Mouse (Mus musculus) limb, embryonic 10.5 days (tissue): ENCODE measurements around the gene Gsto1. TPM values are rescaled to one million over a fixed set of nuclear protein-coding genes. Genes with fewer than 3 reads are reported as not detected.

Source experiments
- DNase-seq: peaks from one replicate; pipeline ENCODE4 v3.0.0-alpha.2; 2017; ENCODE audit warnings: low spot score
- H3K27ac ChIP-seq: fragments of 300-500 bp; sonication (generic); 2 replicates; pipeline ENCODE4 v1.5.1; 2016; ENCODE audit warnings: mild to moderate bottlenecking
- H3K27me3 ChIP-seq: fragments of 300-500 bp; sonication (generic); 2 replicates; pipeline ENCODE4 v1.6.1; 2016; ENCODE audit warnings: low read depth, mild to moderate bottlenecking; ENCODE audit not compliant: poor library complexity, severe bottlenecking
- H3K36me3 ChIP-seq: fragments of 300-500 bp; sonication (generic); 2 replicates; pipeline ENCODE4 v1.6.1; 2016; ENCODE audit warnings: mild to moderate bottlenecking, moderate library complexity
- H3K4me1 ChIP-seq: fragments of 300-500 bp; sonication (generic); 2 replicates; pipeline ENCODE4 v1.6.1; 2016
- H3K4me3 ChIP-seq: fragments of 300-500 bp; sonication (generic); 2 replicates; pipeline ENCODE4 v1.5.1; 2016; ENCODE audit warnings: mild to moderate bottlenecking, moderate library complexity
- H3K9me3 ChIP-seq: fragments of 300-500 bp; sonication (generic); replicated peaks from 2 replicates; pipeline ENCODE4 v1.6.1; 2016; ENCODE audit warnings: mild to moderate bottlenecking
- WGBS: fragments of 180-500 bp; shearing (Covaris S2); methylation state at CpG from one replicate; pipeline ENCODE4 v1.1.7; 2016; 5-methylcytosine and 5-hydroxymethylcytosine counted together
- polyA plus RNA-seq: library from polyadenylated mRNA; unstranded; fragments of >200 nt; fragmentation: Nextera tagmentation; extraction: Ambion mirVana; gene quantifications from 2 replicates; pipeline ENCODE4 v1.2.1, GENCODE M21; 2016

The Gsto1 gene
- polyA plus RNA-seq, 1 experiment from 2014 or later, result 241 TPM

GRCm38 (mm10) chr19:47864721-47865120, 10.0 kb downstream of the Gsto1 start:
- H3K9me3 ChIP-seq, result no peaks in the 10 kb centered on the region
- no peak for DNase-seq
- H3K27ac ChIP-seq, result peak overlapping the region; percentile 98
- H3K4me3 ChIP-seq, result peak overlapping the region; percentile 77
- 82% methylated on average over 7 of the region's 7 CpGs for WGBS
- H3K4me1 ChIP-seq, result peaks cover 22% of the 10 kb centered on the region
- H3K27me3 ChIP-seq, result no peaks in the 10 kb centered on the region
- peaks cover 48% of the 10 kb centered on the region for H3K36me3 ChIP-seq

- H3K4me3 ChIP-seq, result peak within 1 kb of the TSS; percentile 77
- WGBS, result under 1% methylated on average over 49 of the region's 49 CpGs
- peaks cover 41% of the 10 kb centered on the region for H3K36me3 ChIP-seq
- DNase-seq, result peak; percentile 96
- peak within 1 kb of the TSS; percentile 98 for H3K27ac ChIP-seq
- no peaks in the 10 kb centered on the region for H3K9me3 ChIP-seq
- peaks cover 27% of the 10 kb centered on the region for H3K4me1 ChIP-seq
- no peaks in the 10 kb centered on the region for H3K27me3 ChIP-seq
These were observed 10.7 kb downstream of the Gsto1 start, which contains the start of gene Gsto2 for GRCm38 (mm10) chr19:47865353-47865947. TSS of gene Gsto2 (plus strand) at chr19:47865534.

- no peaks in the 10 kb centered on the region for H3K9me3 ChIP-seq
- DNase-seq, result no peak
- H3K27ac ChIP-seq, result no peak overlapping the region
- H3K4me3 ChIP-seq, result no peak overlapping the region
- H3K4me1 ChIP-seq, result peaks cover 27% of the 10 kb centered on the region
- no peaks in the 10 kb centered on the region for H3K27me3 ChIP-seq
- peaks cover 20% of the 10 kb centered on the region for H3K36me3 ChIP-seq
- WGBS, result 76% methylated on average over 4 of the region's 4 CpGs
These were observed 12.9 kb downstream of the Gsto1 start for GRCm38 (mm10) chr19:47867628-47868175.

GRCm38 (mm10) chr19:47868951-47869350, 14.2 kb downstream of the Gsto1 start:
- H3K36me3 ChIP-seq, result peaks cover 9% of the 10 kb centered on the region
- no peaks in the 10 kb centered on the region for H3K9me3 ChIP-seq
- H3K27me3 ChIP-seq, result no peaks in the 10 kb centered on the region
- DNase-seq, result no peak
- no peak overlapping the region for H3K4me3 ChIP-seq
- 62% methylated on average over 4 of the region's 4 CpGs for WGBS
- peak overlapping the region; percentile 56; the same call in 1 of the 2 replicates for H3K27ac ChIP-seq
- H3K4me1 ChIP-seq, result peaks cover 27% of the 10 kb centered on the region

GRCm38 (mm10) chr19:47869516-47869915, 14.7 kb downstream of the Gsto1 start:
- WGBS, result 69% methylated on average over 3 of the region's 3 CpGs
- peak overlapping the region; percentile 56; the same call in 1 of the 2 replicates for H3K27ac ChIP-seq

GRCm38 (mm10) chr19:47870102-47870666, 15.4 kb downstream of the Gsto1 start:
- 84% methylated on average over 7 of the region's 7 CpGs for WGBS
- Histone ChIP-seq H3K36me3 (no peaks in the 10 kb centered on the region), H3K9me3 (no peaks in the 10 kb centered on the region), H3K27ac (peak overlapping the region; percentile 56; the same call in 1 of the 2 replicates), H3K4me1 (peaks cover 21% of the 10 kb centered on the region), H3K27me3 (no peaks in the 10 kb centered on the region), H3K4me3 (no peak overlapping the region)
- DNase-seq, result no peak

More at GRCm38 (mm10) chr19:47869516-47869915, 14.7 kb downstream of the Gsto1 start:
- no peaks in the 10 kb centered on the region for H3K27me3 ChIP-seq
- peaks cover 27% of the 10 kb centered on the region for H3K4me1 ChIP-seq
- peaks cover 3% of the 10 kb centered on the region for H3K36me3 ChIP-seq
- no peak overlapping the region for H3K4me3 ChIP-seq
- no peaks in the 10 kb centered on the region for H3K9me3 ChIP-seq
- no peak for DNase-seq

GRCm38 (mm10) chr19:47871515-47871914, 16.7 kb downstream of the Gsto1 start:
- H3K27me3 ChIP-seq, result no peaks in the 10 kb centered on the region
- H3K4me3 ChIP-seq, result no peak overlapping the region
- DNase-seq, result no peak
- H3K4me1 ChIP-seq, result peaks cover 20% of the 10 kb centered on the region
- no peaks in the 10 kb centered on the region for H3K9me3 ChIP-seq
- H3K36me3 ChIP-seq, result no peaks in the 10 kb centered on the region
- H3K27ac ChIP-seq, result no peak overlapping the region
- 31% methylated on average over 10 of the region's 10 CpGs for WGBS

- no peak overlapping the region for H3K4me3 ChIP-seq
- no peaks in the 10 kb centered on the region for H3K9me3 ChIP-seq
- no peak for DNase-seq
- no peaks in the 10 kb centered on the region for H3K27me3 ChIP-seq
- H3K36me3 ChIP-seq, result no peaks in the 10 kb centered on the region
- 84% methylated on average over 15 of the region's 15 CpGs for WGBS
- H3K4me1 ChIP-seq, result peaks cover 9% of the 10 kb centered on the region; the same call in 1 of the 2 replicates
- no peak overlapping the region for H3K27ac ChIP-seq
These were observed 21.5 kb downstream of the Gsto1 start for GRCm38 (mm10) chr19:47876252-47876651.

- Histone ChIP-seq H3K4me3 (no peak overlapping the region), H3K36me3 (no peaks in the 10 kb centered on the region), H3K27me3 (no peaks in the 10 kb centered on the region), H3K27ac (no peak overlapping the region), H3K4me1 (peaks cover 42% of the 10 kb centered on the region), H3K9me3 (no peaks in the 10 kb centered on the region)
- 86% methylated on average over 7 of the region's 7 CpGs for WGBS
- no peak for DNase-seq
These were observed 26.8 kb downstream of the Gsto1 start for GRCm38 (mm10) chr19:47881538-47881937.

GRCm38 (mm10) chr19:47882151-47882881, 27.5 kb downstream of the Gsto1 start:
- H3K36me3 ChIP-seq, result no peaks in the 10 kb centered on the region
- peaks cover 50% of the 10 kb centered on the region for H3K4me1 ChIP-seq
- WGBS, result 29% methylated on average over 11 of the region's 11 CpGs
- DNase-seq, result peak; percentile 98
- no peaks in the 10 kb centered on the region for H3K9me3 ChIP-seq
- no peak overlapping the region for H3K4me3 ChIP-seq
- no peaks in the 10 kb centered on the region for H3K27me3 ChIP-seq
- H3K27ac ChIP-seq, result peak overlapping the region; percentile 61

GRCm38 (mm10) chr19:47882882-47883254, 28.1 kb downstream of the Gsto1 start:
- WGBS, result 44% methylated on average over 9 of the region's 9 CpGs
- H3K4me3 ChIP-seq, result no peak overlapping the region
- H3K27me3 ChIP-seq, result no peaks in the 10 kb centered on the region
- peak overlapping the region; percentile 61 for H3K27ac ChIP-seq
- no peaks in the 10 kb centered on the region for H3K9me3 ChIP-seq
- H3K36me3 ChIP-seq, result no peaks in the 10 kb centered on the region
- H3K4me1 ChIP-seq, result peaks cover 54% of the 10 kb centered on the region
- DNase-seq, result peak; percentile 42

- H3K36me3 ChIP-seq, result no peaks in the 10 kb centered on the region
- H3K27me3 ChIP-seq, result no peaks in the 10 kb centered on the region
- 82% methylated on average over 13 of the region's 13 CpGs for WGBS
- peaks cover 51% of the 10 kb centered on the region for H3K4me1 ChIP-seq
- peak overlapping the region; percentile 9; the same call in 1 of the 2 replicates for H3K27ac ChIP-seq
- DNase-seq, result no peak
- no peaks in the 10 kb centered on the region for H3K9me3 ChIP-seq
- H3K4me3 ChIP-seq, result no peak overlapping the region
These were observed 29.7 kb downstream of the Gsto1 start for GRCm38 (mm10) chr19:47884296-47885085.
